Mouse (Mus musculus): ENCODE measurements around the gene Kcnq1. TPM values are rescaled to one million over a fixed set of nuclear protein-coding genes. Genes with fewer than 3 reads are reported as not detected.

Gene Kcnq1
- polyA plus RNA-seq, 1 experiment from 2014 or later, result 10.5 TPM

DNA sequence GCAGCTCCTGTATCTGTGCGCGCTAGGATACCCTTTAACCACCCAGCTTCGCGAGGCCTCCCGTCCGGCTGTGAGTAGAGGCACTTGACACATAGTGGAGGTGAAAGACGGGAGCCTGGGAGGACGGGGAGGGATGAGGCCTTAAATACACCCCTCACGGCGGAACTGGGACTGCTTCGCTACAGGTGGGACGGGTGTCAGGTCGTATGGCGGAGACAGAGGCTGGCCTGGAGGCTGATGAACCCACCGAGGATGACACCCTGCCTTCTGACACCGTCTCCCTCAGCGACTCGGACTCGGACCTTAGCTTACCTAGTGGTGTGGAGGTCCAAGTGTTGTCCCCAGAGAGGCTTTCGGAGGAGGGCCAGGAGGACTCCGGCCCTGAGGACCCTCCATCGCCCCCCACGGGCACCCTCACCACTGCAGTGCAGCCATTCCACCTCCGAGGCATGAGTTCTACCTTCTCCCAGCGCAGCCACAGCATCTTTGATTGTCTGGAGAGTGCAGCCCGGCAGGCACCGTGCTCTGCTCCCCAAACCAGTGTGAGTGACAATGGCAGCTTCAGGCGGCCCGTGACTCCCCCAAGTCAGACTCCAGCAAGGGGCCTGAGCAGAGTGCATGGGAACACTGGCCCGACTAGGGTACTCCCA lies 36.3 kb upstream of the Kcnq1 start:
- no peak for ATAC-seq

GRCm38 (mm10) chr7:143070506-143071070 lies 35.6 kb upstream of the Kcnq1 start:
- no peaks in the 10 kb centered on the region for H3K9me3 ChIP-seq (ENCODE audit: control insufficient read depth)
- ATAC-seq, result no peak
- no peaks in the 10 kb centered on the region for H3K27me3 ChIP-seq (replicated peaks; ENCODE audit: control insufficient read depth, insufficient read depth, low read length)
- TF ChIP-seq CTCF (IDR thresholded peaks at IDR 0.05; ENCODE audit: low read depth), result no peak
- H3K4me2 ChIP-seq (replicated peaks; ENCODE audit: low read depth), result peak overlapping the region; percentile 83
- WGBS, result 85% methylated on average over 10 of the region's 10 CpGs
- peaks cover 23% of the 10 kb centered on the region for H3K36me3 ChIP-seq (ENCODE audit: control insufficient read depth, insufficient read depth)
- no peak overlapping the region for H3K27ac ChIP-seq (ENCODE audit: low read depth, low read length)
- H3K4me1 ChIP-seq (replicated peaks; ENCODE audit: control insufficient read depth, insufficient read depth, low read length), result peaks cover 5% of the 10 kb centered on the region
- peak overlapping the region; percentile 69; the same call in 1 of the 2 replicates for H3K4me3 ChIP-seq (ENCODE audit: low read depth, low read length)
- peak overlapping the region; percentile 66; the same call in 1 of the 2 replicates for H3K9ac ChIP-seq (ENCODE audit: low read depth, low read length)

More for the DNA sequence above, 36.3 kb upstream of the Kcnq1 start:
- peak overlapping the region; percentile 69 for H3K4me3 ChIP-seq (ENCODE audit: low read depth, low read length)
- TF ChIP-seq CTCF (IDR thresholded peaks at IDR 0.05; ENCODE audit: low read depth), result no peak
- H3K27ac ChIP-seq (ENCODE audit: low read depth, low read length), result peak overlapping the region; percentile 60
- H3K4me2 ChIP-seq (replicated peaks; ENCODE audit: low read depth), result peak overlapping the region; percentile 83
- peaks cover 28% of the 10 kb centered on the region for H3K36me3 ChIP-seq (ENCODE audit: control insufficient read depth, insufficient read depth)
- H3K9me3 ChIP-seq (ENCODE audit: control insufficient read depth), result no peaks in the 10 kb centered on the region
- no peaks in the 10 kb centered on the region for H3K27me3 ChIP-seq (replicated peaks; ENCODE audit: control insufficient read depth, insufficient read depth, low read length)
- peak overlapping the region; percentile 66 for H3K9ac ChIP-seq (ENCODE audit: low read depth, low read length)
- H3K4me1 ChIP-seq (replicated peaks; ENCODE audit: control insufficient read depth, insufficient read depth, low read length), result peaks cover 5% of the 10 kb centered on the region
- WGBS, result 9% methylated on average over 30 of the region's 30 CpGs

DNA sequence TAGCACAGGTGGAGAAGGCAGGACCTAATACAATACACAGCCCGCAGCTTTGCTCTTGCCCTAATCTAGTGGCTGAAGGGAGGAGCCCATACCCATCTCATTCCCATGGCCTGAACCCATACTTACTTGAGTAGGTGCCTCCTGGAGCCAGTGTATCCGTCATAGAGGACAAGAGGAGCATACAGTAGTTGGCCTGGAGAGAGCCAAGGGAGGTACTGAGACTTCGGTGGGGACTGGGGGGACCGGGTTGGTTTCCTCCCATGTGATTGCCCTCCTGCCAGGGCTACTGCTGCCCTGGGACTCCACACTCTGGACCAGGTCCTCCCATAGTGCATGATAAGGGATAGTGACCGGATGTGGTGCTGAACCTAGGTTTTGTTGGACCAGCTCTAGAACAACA lies 33.6 kb upstream of the Kcnq1 start:
- H3K36me3 ChIP-seq (ENCODE audit: control insufficient read depth, insufficient read depth), result peaks cover 4% of the 10 kb centered on the region; the same call in 1 of the 2 replicates
- no peak for TF ChIP-seq CTCF (IDR thresholded peaks at IDR 0.05; ENCODE audit: low read depth)
- H3K9ac ChIP-seq (ENCODE audit: low read depth, low read length), result no peak overlapping the region
- no peaks in the 10 kb centered on the region for H3K9me3 ChIP-seq (ENCODE audit: control insufficient read depth)
- no peaks in the 10 kb centered on the region for H3K27me3 ChIP-seq (replicated peaks; ENCODE audit: control insufficient read depth, insufficient read depth, low read length)
- no peak overlapping the region for H3K4me3 ChIP-seq (ENCODE audit: low read depth, low read length)
- no peak overlapping the region for H3K27ac ChIP-seq (ENCODE audit: low read depth, low read length)
- WGBS, result 93% methylated on average over 5 of the region's 5 CpGs
- no peak for ATAC-seq
- no peak overlapping the region for H3K4me2 ChIP-seq (replicated peaks; ENCODE audit: low read depth)
- H3K4me1 ChIP-seq (replicated peaks; ENCODE audit: control insufficient read depth, insufficient read depth, low read length), result peaks cover 5% of the 10 kb centered on the region

DNA sequence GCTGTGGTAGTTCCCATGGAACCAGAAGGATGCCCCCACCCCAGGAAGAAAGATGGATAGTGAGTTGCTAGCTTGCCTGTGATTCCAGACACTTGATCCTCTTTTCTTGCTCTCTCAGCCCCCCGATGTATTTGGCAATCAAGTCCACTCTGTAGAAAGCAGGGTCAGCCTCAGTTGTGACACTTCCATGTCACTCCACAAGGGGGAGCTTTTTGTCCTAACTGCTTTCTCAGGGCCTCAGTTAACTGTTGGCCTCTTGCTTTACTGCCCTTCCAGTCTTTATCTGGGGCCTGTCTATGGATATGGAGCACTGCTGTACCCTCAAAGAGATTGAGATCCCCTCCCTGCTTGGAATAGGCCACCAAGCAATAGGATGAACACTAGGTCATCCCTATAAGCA lies 33.1 kb upstream of the Kcnq1 start:
- no peak overlapping the region for H3K4me3 ChIP-seq (ENCODE audit: low read depth, low read length)
- H3K4me2 ChIP-seq (replicated peaks; ENCODE audit: low read depth), result no peak overlapping the region
- no peaks in the 10 kb centered on the region; the same call in 1 of the 2 replicates for H3K36me3 ChIP-seq (ENCODE audit: control insufficient read depth, insufficient read depth)
- H3K4me1 ChIP-seq (replicated peaks; ENCODE audit: control insufficient read depth, insufficient read depth, low read length), result peaks cover 5% of the 10 kb centered on the region
- TF ChIP-seq CTCF (IDR thresholded peaks at IDR 0.05; ENCODE audit: low read depth), result peak; percentile 80
- H3K9ac ChIP-seq (ENCODE audit: low read depth, low read length), result no peak overlapping the region
- H3K27me3 ChIP-seq (replicated peaks; ENCODE audit: control insufficient read depth, insufficient read depth, low read length), result no peaks in the 10 kb centered on the region
- H3K27ac ChIP-seq (ENCODE audit: low read depth, low read length), result no peak overlapping the region
- 68% methylated on average over 1 of the region's 1 CpGs for WGBS
- ATAC-seq, result no peak
- no peaks in the 10 kb centered on the region for H3K9me3 ChIP-seq (ENCODE audit: control insufficient read depth)

- no peaks in the 10 kb centered on the region for H3K27me3 ChIP-seq (replicated peaks; ENCODE audit: control insufficient read depth, insufficient read depth, low read length)
- H3K9me3 ChIP-seq (ENCODE audit: control insufficient read depth), result no peaks in the 10 kb centered on the region
- TF ChIP-seq CTCF (IDR thresholded peaks at IDR 0.05; ENCODE audit: low read depth), result no peak
- H3K4me1 ChIP-seq (replicated peaks; ENCODE audit: control insufficient read depth, insufficient read depth, low read length), result no peaks in the 10 kb centered on the region
- no peak overlapping the region for H3K4me2 ChIP-seq (replicated peaks; ENCODE audit: low read depth)
- ATAC-seq, result no peak
- H3K36me3 ChIP-seq (ENCODE audit: control insufficient read depth, insufficient read depth), result no peaks in the 10 kb centered on the region; the same call in 1 of the 2 replicates
- no peak overlapping the region for H3K27ac ChIP-seq (ENCODE audit: low read depth, low read length)
- 71% methylated on average over 5 of the region's 5 CpGs for WGBS
- no peak overlapping the region for H3K9ac ChIP-seq (ENCODE audit: low read depth, low read length)
- H3K4me3 ChIP-seq (ENCODE audit: low read depth, low read length), result no peak overlapping the region
Measured at GRCm38 (mm10) chr7:143075394-143075793, 30.8 kb upstream of the Kcnq1 start.

DNA sequence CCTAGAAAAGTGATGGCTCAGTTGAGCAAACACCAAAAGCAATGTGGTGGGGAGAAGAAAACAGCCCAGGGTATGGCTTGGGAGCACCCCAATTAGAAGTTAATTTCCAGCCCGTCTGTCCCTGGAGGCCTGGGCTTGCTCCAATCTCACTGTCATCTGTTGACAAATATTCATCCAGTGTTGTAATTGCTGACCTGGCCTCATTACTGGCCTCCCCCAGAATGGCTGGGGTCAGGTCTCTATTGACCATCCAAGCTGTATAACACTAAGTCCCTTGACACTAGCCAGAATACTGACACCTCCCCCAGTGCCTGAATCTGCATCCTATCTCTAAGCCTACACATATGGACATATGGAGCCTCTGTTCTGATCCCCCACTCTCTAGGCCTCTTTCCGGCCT lies 28.8 kb upstream of the Kcnq1 start:
- Histone ChIP-seq H3K9ac (ENCODE audit: low read depth, low read length) (no peak overlapping the region), H3K9me3 (ENCODE audit: control insufficient read depth) (no peaks in the 10 kb centered on the region), H3K36me3 (ENCODE audit: control insufficient read depth, insufficient read depth) (no peaks in the 10 kb centered on the region), H3K4me1 (replicated peaks; ENCODE audit: control insufficient read depth, insufficient read depth, low read length) (no peaks in the 10 kb centered on the region), H3K4me3 (ENCODE audit: low read depth, low read length) (no peak overlapping the region), H3K4me2 (replicated peaks; ENCODE audit: low read depth) (no peak overlapping the region), H3K27ac (ENCODE audit: low read depth, low read length) (no peak overlapping the region), H3K27me3 (replicated peaks; ENCODE audit: control insufficient read depth, insufficient read depth, low read length) (no peaks in the 10 kb centered on the region)
- no peak for ATAC-seq
- 89% methylated on average over 2 of the region's 2 CpGs for WGBS
- no peak for TF ChIP-seq CTCF (IDR thresholded peaks at IDR 0.05; ENCODE audit: low read depth)
